Mouse (Mus musculus) spleen, postnatal 10 days (tissue): ENCODE data around the gene Txndc17.
"Not testable (repeated sequence)": the region's sequence is repeated elsewhere in the genome, so short reads cannot be mapped to it uniquely, and the experiment has no call there.

Experiments used
- DNase-seq, 2 experiments: peaks; one replicate each; pipeline ENCODE4 v3.0.0; 2021 to 2022; ENCODE audit warnings: low spot score in 2 of 2

Gene Txndc17

GRCm38 (mm10) chr11:72207204-72207833, at the start of gene Txndc17, which contains the start of gene 4933427D14Rik:
TSS of gene Txndc17 (plus strand) at chr11:72207547.
TSS of gene 4933427D14Rik (minus strand) at chr11:72207459.
- peak; percentile 84 to 89 for DNase-seq

- DNase-seq, result no peak
Observed at GRCm38 (mm10) chr11:72163198-72163597, 44.1 kb upstream of the Txndc17 start.

GRCm38 (mm10) chr11:72169871-72170270, 37.5 kb upstream of the Txndc17 start:
- no peak for DNase-seq

GRCm38 (mm10) chr11:72171906-72172305, 35.4 kb upstream of the Txndc17 start:
- not testable (repeated sequence) for DNase-seq

- DNase-seq, result no peak
Observed at GRCm38 (mm10) chr11:72173506-72173905, 33.8 kb upstream of the Txndc17 start.

GRCm38 (mm10) chr11:72174721-72175120, 32.6 kb upstream of the Txndc17 start:
- DNase-seq, result no peak

GRCm38 (mm10) chr11:72175966-72176365, 31.4 kb upstream of the Txndc17 start:
- no peak for DNase-seq

GRCm38 (mm10) chr11:72176553-72176952, 30.8 kb upstream of the Txndc17 start:
- no peak for DNase-seq

GRCm38 (mm10) chr11:72180556-72180955, 26.8 kb upstream of the Txndc17 start:
- no peak for DNase-seq

- no peak for DNase-seq
Observed at GRCm38 (mm10) chr11:72181136-72181535, 26.2 kb upstream of the Txndc17 start.

- no peak for DNase-seq
Observed at GRCm38 (mm10) chr11:72184252-72184651, 23.1 kb upstream of the Txndc17 start.

- DNase-seq, result no peak
Observed at GRCm38 (mm10) chr11:72190857-72191256, 16.5 kb upstream of the Txndc17 start.

- DNase-seq, result no peak
Observed at GRCm38 (mm10) chr11:72194259-72194658, 13.1 kb upstream of the Txndc17 start.

- DNase-seq, result no peak
Observed at GRCm38 (mm10) chr11:72196506-72196905, 10.8 kb upstream of the Txndc17 start.

- DNase-seq, result no peak
Observed at GRCm38 (mm10) chr11:72203440-72203839, 3.9 kb upstream of the Txndc17 start.

GRCm38 (mm10) chr11:72205256-72205655, 2.1 kb upstream of the Txndc17 start:
- DNase-seq, result no peak

GRCm38 (mm10) chr11:72206341-72207203, 775 bp upstream of the Txndc17 start, which contains the start of gene Gm43951:
TSS of gene Gm43951 (minus strand) at chr11:72206840.
- DNase-seq, result peak; percentile 32 to 45

GRCm38 (mm10) chr11:72207834-72208377, 559 bp downstream of the Txndc17 start:
- no peak for DNase-seq

GRCm38 (mm10) chr11:72214591-72215409, 7.5 kb downstream of the Txndc17 start:
- peak; percentile 80 to 94 for DNase-seq

- DNase-seq, result peak in 1 of 2 experiments; percentile 72
Observed at GRCm38 (mm10) chr11:72215410-72215797, 8.1 kb downstream of the Txndc17 start, which contains the start of gene Med31. TSS of gene Med31 (minus strand) at chr11:72215592.

- DNase-seq, result no peak
Observed at GRCm38 (mm10) chr11:72217116-72217515, 9.8 kb downstream of the Txndc17 start.

GRCm38 (mm10) chr11:72221278-72221677, 13.9 kb downstream of the Txndc17 start:
- DNase-seq, result peak; percentile 55 to 83
